Mouse (Mus musculus) gastrocnemius, postnatal 10 days (tissue): ENCODE measurements around the gene Mrgprb4. TPM values are rescaled to one million over a fixed set of nuclear protein-coding genes. Genes with fewer than 3 reads are reported as not detected.

Experiments used
- DNase-seq: peaks from one replicate; pipeline ENCODE4 v3.0.0; 2021; ENCODE audit warnings: mixed read lengths
- long read RNA-seq, 2 experiments: library from polyadenylated mRNA; stranded (forward); transcript quantifications; one replicate each; pipeline ENCODE4 v2.0.0; 2021
- total RNA-seq, 2 experiments: library from RNA; stranded (reverse); gene quantifications; 2 replicates each; pipeline ENCODE4 v1.2.3; 2021

Gene Mrgprb4
- not detected for total RNA-seq
- long read RNA-seq, experiment 1 = 0 reads
- long read RNA-seq, experiment 2 = 0 reads

DNA sequence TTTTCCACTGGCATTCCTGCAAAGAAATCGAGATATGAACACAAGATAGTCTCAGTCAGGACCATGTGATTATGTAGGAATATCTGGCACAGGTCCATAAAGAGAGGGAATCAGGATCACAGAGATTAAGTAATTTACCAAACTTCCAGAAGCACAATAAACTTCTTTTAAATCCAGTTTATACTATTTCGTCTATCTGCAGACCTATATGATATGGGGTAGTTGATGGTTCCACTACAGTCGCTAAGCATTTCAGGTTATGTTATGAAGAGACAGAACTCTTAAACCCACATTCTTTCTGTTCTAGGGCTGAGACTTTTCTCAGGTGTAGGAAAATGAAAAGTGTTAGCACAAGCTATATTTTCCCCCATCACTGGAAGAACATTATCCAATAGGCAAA lies at the start of gene Mrgprb4:
Mrgprb4 (minus strand) TSS at position 101 of the 400 bp plus-strand sequence.
- DNase-seq = no peak

DNA sequence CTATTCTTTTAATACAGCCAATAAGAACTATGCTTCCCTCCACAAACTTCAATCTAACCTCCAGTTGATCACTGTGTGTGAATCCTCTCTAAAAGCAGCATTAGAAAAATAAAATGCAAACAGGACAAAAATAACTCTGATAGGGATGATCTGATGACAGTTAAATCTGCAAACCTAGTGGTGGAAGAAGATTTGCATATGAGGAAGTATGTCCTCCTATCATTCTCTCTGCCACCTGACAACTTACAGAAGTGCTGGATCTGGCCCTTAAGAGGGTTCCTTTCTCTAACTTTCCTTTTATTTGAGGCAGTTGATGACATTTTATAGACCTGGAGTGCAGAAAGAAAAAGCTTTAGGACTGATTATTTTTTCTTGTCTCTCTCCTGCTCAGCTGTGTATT lies 27.0 kb upstream of the Mrgprb4 start:
- DNase-seq = no peak

DNA sequence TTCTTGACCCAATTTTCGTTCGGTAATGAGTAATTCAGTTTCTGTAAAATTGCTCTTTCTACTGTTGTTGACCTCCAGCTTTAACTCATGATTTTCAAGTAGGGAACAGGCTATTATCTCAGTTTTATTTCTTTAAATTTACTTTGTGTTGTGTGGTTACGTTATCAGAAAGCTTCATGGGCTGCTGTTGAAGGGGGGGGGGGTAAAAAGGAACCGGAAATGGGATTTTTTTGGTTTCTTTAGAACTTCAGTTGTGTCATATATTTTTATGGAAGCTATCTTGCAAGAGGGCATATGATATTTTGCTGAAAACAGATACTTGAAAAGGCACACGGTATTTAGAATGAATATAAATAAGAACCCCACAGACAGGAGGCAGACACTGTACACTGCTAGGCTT lies 26.0 kb upstream of the Mrgprb4 start:
- no peak for DNase-seq

DNA sequence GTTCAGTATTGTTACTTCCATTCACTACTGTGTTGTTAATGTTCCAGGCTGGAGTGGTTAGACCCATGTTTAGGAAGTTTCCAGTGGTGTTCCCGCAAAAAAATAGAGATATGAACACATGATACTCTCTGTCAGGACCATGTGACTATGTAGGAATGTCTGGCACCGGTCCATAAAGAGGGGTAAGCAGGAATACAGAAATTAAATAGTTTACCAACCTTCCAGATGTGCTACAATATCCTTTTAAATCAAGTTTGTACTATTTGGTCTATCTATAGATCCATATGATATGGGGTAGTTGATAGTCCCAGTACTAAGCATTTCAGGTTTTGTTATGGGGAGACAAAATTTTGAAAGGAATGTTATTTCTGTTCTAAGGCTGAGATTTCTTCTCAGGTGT lies 30.2 kb downstream of the Mrgprb4 start, which contains the start of gene Mrgprb5:
Mrgprb5 (minus strand) TSS at position 101 of the 400 bp plus-strand sequence.
- no peak for DNase-seq

DNA sequence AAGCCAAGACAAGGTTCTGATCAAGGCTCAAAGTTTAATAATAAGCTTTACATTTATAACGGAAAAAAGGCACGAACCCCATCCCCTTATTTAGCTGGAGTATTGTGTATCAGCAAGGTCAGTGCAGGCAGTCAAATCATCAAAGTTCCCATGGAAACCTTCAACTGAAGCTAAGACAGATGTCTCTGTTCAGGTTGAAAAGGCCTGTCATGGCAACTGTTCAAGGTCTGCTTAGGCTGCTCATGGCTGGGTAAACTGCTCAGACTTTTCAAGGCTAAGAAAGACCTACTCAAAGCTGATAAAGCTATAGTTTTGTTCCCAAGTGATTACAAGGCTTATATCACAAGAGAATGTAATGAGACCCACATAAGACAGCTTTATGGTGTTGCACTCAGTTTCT lies 31.6 kb downstream of the Mrgprb4 start:
- DNase-seq = no peak

Other genes starting within 250 kb of the Mrgprb4 start
- gene Mrgpra4, start 217.2 kb downstream of the Mrgprb4 start, total RNA-seq = not detected
- not detected for gene Mrgprx1, start 171.7 kb downstream of the Mrgprb4 start, total RNA-seq
- gene Mrgprb5, start 30.3 kb downstream of the Mrgprb4 start, total RNA-seq = not detected
- gene Mrgprb8, start 189.2 kb upstream of the Mrgprb4 start, total RNA-seq = not detected